Mouse (Mus musculus) midbrain, embryonic 11.5 days (tissue): ENCODE measurements around the gene Nmral1. TPM values are rescaled to one million over a fixed set of nuclear protein-coding genes. Genes with fewer than 3 reads are reported as not detected.
"Not testable (repeated sequence)": the region's sequence is repeated elsewhere in the genome, so short reads cannot be mapped to it uniquely, and the experiment has no call there.

Source experiments
- ATAC-seq: fragments of 200-750 bp; cut with Nextera tagmentation; 2 replicates; pipeline ENCODE4 v1.8.0; 2017; ENCODE audit warnings: moderate TSS enrichment, moderate library complexity; ENCODE audit not compliant: low FRiP score
- DNase-seq: peaks from one replicate; pipeline ENCODE4 v3.0.0; 2015; ENCODE audit warnings: low spot score; ENCODE audit errors: missing footprints
- H3K27ac ChIP-seq: fragments of 300-500 bp; sonication (generic); 2 replicates; pipeline ENCODE4 v1.5.1; 2014; ENCODE audit warnings: low read depth, low read length
- H3K27me3 ChIP-seq: fragments of 300-500 bp; sonication (generic); 2 replicates; pipeline ENCODE4 v1.6.1; 2014; ENCODE audit warnings: mild to moderate bottlenecking, low read length, moderate library complexity, mixed read lengths; ENCODE audit not compliant: control insufficient read depth, insufficient read depth
- H3K36me3 ChIP-seq: fragments of 300-500 bp; sonication (generic); 2 replicates; pipeline ENCODE4 v1.6.1; 2014; ENCODE audit warnings: mild to moderate bottlenecking, low read length, moderate library complexity, mixed read lengths; ENCODE audit not compliant: control insufficient read depth, insufficient read depth
- H3K4me1 ChIP-seq: fragments of 300-500 bp; sonication (generic); 2 replicates; pipeline ENCODE4 v1.6.1; 2014; ENCODE audit warnings: low read length; ENCODE audit not compliant: control insufficient read depth, insufficient read depth
- H3K4me2 ChIP-seq: fragments of 300-500 bp; sonication (generic); 2 replicates; pipeline ENCODE4 v1.6.1; 2014; ENCODE audit warnings: mild to moderate bottlenecking, moderate library complexity
- H3K4me3 ChIP-seq: fragments of 300-500 bp; sonication (generic); 2 replicates; pipeline ENCODE4 v1.5.1; 2014; ENCODE audit warnings: low read depth, low read length
- H3K9ac ChIP-seq: fragments of 300-500 bp; sonication (generic); 2 replicates; pipeline ENCODE4 v1.6.1; 2014; ENCODE audit warnings: low read length
- H3K9me3 ChIP-seq: fragments of 300-500 bp; sonication (generic); 2 replicates; pipeline ENCODE4 v1.6.1; 2016; ENCODE audit warnings: low read length; ENCODE audit not compliant: control insufficient read depth
- WGBS: fragments of 180-500 bp; shearing (Covaris S2); extraction: QIAGEN DNeasy Blood & Tissue Kit; methylation state at CpG from one replicate; pipeline ENCODE4 v1.1.7; 2014; 5-methylcytosine and 5-hydroxymethylcytosine counted together
- polyA plus RNA-seq: library from polyadenylated mRNA; unstranded; fragments of >200 nt; fragmentation: Nextera tagmentation; extraction: Ambion mirVana; gene quantifications from 2 replicates; pipeline ENCODE4 v1.2.1, GENCODE M21; 2014

Gene Nmral1
- polyA plus RNA-seq: 174 and 191 TPM in 2 replicates

GRCm38 (mm10) chr16:4718753-4719518 lies at the start of gene Nmral1:
Gene Nmral1 (minus strand): TSS chr16:4719356.
- no peaks in the 10 kb centered on the region for H3K4me1 ChIP-seq
- peak within 1 kb of the TSS; percentile 51 for H3K4me2 ChIP-seq
- ATAC-seq: peak; percentile 93
- peak within 1 kb of the TSS; percentile 49 for H3K27ac ChIP-seq
- H3K27me3 ChIP-seq: no peaks in the 10 kb centered on the region
- WGBS: 13% methylated on average over 33 of the region's 33 CpGs
- DNase-seq: peak; percentile 98
- H3K9me3 ChIP-seq: no peaks in the 10 kb centered on the region
- peak within 1 kb of the TSS; percentile 68 for H3K4me3 ChIP-seq
- H3K9ac ChIP-seq: peak within 1 kb of the TSS; percentile 93
- H3K36me3 ChIP-seq: peaks cover 16% of the 10 kb centered on the region

DNA sequence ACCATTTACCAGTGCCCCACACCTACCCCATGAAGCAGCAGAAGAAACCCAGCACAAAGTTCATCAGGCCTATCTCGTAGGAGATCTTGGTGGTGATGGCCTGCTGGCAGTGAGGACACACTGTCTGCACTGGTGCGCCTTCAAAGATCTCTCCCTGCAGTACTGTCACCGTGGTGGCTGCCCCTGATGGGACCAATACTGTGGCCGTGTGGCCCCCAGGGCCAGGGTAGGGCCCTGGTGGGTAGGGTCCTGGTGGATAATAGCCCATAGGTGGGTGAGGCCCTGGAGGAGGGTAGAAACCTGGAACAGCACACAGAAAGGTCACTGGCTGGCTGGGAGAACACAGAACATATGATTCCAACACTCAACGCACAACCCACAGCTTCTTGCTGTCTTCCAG lies 49.6 kb upstream of the Nmral1 start:
- H3K9ac ChIP-seq: no peak overlapping the region
- ATAC-seq: no peak
- no peaks in the 10 kb centered on the region for H3K4me1 ChIP-seq
- peaks cover 28% of the 10 kb centered on the region for H3K36me3 ChIP-seq
- no peaks in the 10 kb centered on the region for H3K9me3 ChIP-seq
- no peak overlapping the region for H3K27ac ChIP-seq
- no peak overlapping the region for H3K4me2 ChIP-seq
- H3K27me3 ChIP-seq: no peaks in the 10 kb centered on the region
- 99% methylated on average over 5 of the region's 5 CpGs for WGBS
- H3K4me3 ChIP-seq: no peak overlapping the region
- no peak for DNase-seq

- no peak overlapping the region for H3K4me3 ChIP-seq
- no peak overlapping the region for H3K4me2 ChIP-seq
- no peak for DNase-seq
- H3K9me3 ChIP-seq: no peaks in the 10 kb centered on the region
- peaks cover 28% of the 10 kb centered on the region for H3K36me3 ChIP-seq
- H3K27me3 ChIP-seq: no peaks in the 10 kb centered on the region
- H3K4me1 ChIP-seq: no peaks in the 10 kb centered on the region
- no peak overlapping the region for H3K27ac ChIP-seq
- no peak for ATAC-seq
- WGBS: 85% methylated on average over 6 of the region's 6 CpGs
- H3K9ac ChIP-seq: no peak overlapping the region
Observed at GRCm38 (mm10) chr16:4767012-4767790, 48.0 kb upstream of the Nmral1 start.

DNA sequence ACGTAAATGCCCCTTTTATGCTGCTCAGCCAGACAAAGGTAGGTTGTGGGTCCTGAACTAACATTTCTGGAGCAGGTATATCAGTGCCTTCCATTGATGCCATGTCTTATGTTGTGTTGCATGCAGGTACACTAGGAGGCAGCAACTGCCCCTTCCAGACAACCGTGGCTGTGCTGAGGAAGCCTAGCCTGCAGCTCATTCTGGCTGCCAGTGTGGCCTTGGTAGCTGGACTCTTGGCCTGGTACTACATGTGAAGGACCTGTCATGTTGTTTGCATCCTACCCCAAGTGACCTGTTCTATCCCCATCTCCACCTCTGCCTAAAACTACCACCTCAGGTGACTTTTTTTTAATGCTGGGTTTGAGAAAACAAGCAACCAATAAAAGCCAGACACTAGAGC lies 46.7 kb upstream of the Nmral1 start:
- H3K36me3 ChIP-seq: peaks cover 28% of the 10 kb centered on the region
- H3K4me1 ChIP-seq: no peaks in the 10 kb centered on the region
- no peak overlapping the region for H3K27ac ChIP-seq
- H3K4me2 ChIP-seq: no peak overlapping the region
- H3K27me3 ChIP-seq: no peaks in the 10 kb centered on the region
- DNase-seq: peak; percentile 77
- H3K9me3 ChIP-seq: no peaks in the 10 kb centered on the region
- no peak for ATAC-seq
- H3K4me3 ChIP-seq: no peak overlapping the region
- WGBS: 84% methylated on average over 2 of the region's 2 CpGs
- no peak overlapping the region for H3K9ac ChIP-seq

- no peak for ATAC-seq
Observed at GRCm38 (mm10) chr16:4763276-4763675, 44.1 kb upstream of the Nmral1 start.

GRCm38 (mm10) chr16:4762437-4762836 lies 43.3 kb upstream of the Nmral1 start:
- Histone ChIP-seq H3K9ac (no peak overlapping the region), H3K9me3 (no peaks in the 10 kb centered on the region), H3K27me3 (no peaks in the 10 kb centered on the region), H3K36me3 (peaks cover 8% of the 10 kb centered on the region), H3K4me2 (no peak overlapping the region), H3K27ac (no peak overlapping the region), H3K4me3 (no peak overlapping the region), H3K4me1 (no peaks in the 10 kb centered on the region)
- DNase-seq: no peak
- no peak for ATAC-seq
- WGBS: 92% methylated on average over 4 of the region's 4 CpGs

More at GRCm38 (mm10) chr16:4763276-4763675, 44.1 kb upstream of the Nmral1 start:
- Histone ChIP-seq H3K9ac (no peak overlapping the region), H3K27me3 (no peaks in the 10 kb centered on the region), H3K9me3 (no peaks in the 10 kb centered on the region), H3K27ac (no peak overlapping the region), H3K4me1 (no peaks in the 10 kb centered on the region), H3K4me2 (no peak overlapping the region), H3K4me3 (no peak overlapping the region), H3K36me3 (peaks cover 17% of the 10 kb centered on the region)
- WGBS: 38% methylated on average over 2 of the region's 2 CpGs
- peak; percentile 88 for DNase-seq

DNA sequence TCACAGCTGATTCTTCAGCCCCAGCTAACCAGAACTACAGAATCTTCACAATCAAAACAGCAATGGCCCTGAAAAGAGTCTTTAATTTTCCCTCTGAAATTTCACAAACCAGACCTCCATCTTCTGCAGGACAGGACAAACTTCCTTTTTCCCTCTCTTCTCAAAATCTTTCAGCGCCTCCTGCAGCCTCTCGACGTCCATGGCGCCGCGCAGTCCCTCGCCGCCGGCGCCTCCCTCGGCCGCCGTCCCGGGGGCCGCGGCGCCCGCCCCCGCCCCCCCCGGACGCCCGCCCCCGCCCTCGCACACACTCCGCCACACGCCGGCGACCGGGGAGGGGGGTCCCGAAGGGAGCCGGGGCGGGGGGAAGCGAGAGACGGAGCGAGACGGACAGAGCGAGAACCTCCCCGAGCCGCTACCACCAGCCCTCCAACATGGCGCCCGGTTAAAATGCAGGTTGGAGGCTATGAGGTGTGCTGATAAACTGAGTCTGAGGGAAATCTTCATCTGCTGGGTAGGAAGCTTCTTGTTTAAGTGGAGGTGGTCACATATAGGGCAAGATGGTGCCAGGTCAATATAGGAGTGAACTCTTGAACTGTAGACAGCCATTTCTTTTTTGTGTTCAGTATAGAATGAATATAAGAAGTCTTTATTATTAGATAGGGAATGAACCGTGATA lies 37.6 kb upstream of the Nmral1 start:
- WGBS: 4% methylated on average over 29 of the region's 42 CpGs

GRCm38 (mm10) chr16:4754045-4754444 lies 34.9 kb upstream of the Nmral1 start:
- no peak for ATAC-seq
- H3K9ac ChIP-seq: no peak overlapping the region
- no peaks in the 10 kb centered on the region for H3K4me1 ChIP-seq
- no peaks in the 10 kb centered on the region for H3K36me3 ChIP-seq
- H3K4me2 ChIP-seq: no peak overlapping the region
- H3K27me3 ChIP-seq: no peaks in the 10 kb centered on the region
- no peak overlapping the region for H3K27ac ChIP-seq
- no peak overlapping the region for H3K4me3 ChIP-seq
- H3K9me3 ChIP-seq: no peaks in the 10 kb centered on the region
- 91% methylated on average over 3 of the region's 3 CpGs for WGBS
- no peak for DNase-seq

More for the DNA sequence above, 37.6 kb upstream of the Nmral1 start:
- H3K36me3 ChIP-seq, H3K27ac ChIP-seq, H3K9me3 ChIP-seq, H3K4me1 ChIP-seq, H3K27me3 ChIP-seq: not testable (repeated sequence)
- Histone ChIP-seq H3K9ac (peak overlapping the region; percentile 57; the same call in 1 of the 2 replicates), H3K4me3 (peak overlapping the region; percentile 34), H3K4me2 (peak overlapping the region; percentile 34)
- ATAC-seq (peak; percentile 89), DNase-seq (peak; percentile 89)
